Mouse (Mus musculus): Measurements from ENCODE around the gene Myh10.

The Myh10 gene

GRCm38 (mm10) chr11:68691321-68692009 is at the start of gene Myh10:
Gene Myh10, plus strand, starts transcription at chr11:68691559.
- ATAC-seq (ENCODE audit: low TSS enrichment) = peak; percentile 96

DNA sequence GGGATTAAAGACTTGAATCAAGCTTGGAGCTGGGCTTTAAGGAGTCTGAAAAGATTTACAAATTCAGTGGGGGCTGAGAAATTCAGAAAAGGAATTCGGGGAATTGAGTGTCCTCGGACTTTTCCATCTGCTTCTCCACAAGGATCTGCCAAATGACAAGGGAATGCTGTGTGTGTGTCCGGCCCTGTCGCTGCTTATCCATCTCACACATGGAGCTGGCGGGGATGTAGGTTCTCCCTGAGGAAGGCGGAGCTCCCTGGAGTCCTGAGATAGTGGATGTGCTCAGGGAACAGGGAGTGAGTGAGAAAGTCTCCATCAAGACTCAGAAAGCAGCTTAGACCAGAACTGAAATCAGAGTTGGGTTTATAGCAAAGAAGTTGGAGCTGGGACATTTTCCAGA is 46.6 kb upstream of the Myh10 start:
- no peak for ATAC-seq (ENCODE audit: low TSS enrichment)

DNA sequence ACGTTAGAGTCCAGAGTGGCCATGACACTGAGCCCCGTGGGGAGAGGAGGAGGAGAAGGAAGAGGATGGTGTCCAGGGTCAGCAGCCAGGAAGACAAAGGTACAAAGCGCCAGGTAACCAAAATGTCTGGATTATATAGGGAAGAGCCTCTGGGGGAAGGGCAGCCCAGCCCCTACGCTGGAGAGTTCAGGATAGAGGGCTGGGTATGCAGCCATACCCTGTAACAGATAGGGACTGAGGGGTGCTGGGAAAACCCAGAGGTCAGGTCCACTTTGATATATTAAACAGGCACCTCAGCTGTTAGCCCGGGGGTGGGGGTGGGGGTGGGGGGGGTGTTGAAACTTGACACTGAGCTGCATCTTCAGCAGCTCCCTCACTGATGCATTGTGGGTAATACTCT is 43.6 kb upstream of the Myh10 start:
- ATAC-seq (ENCODE audit: low TSS enrichment) = no peak

GRCm38 (mm10) chr11:68648385-68649148 is 42.8 kb upstream of the Myh10 start:
- ATAC-seq (ENCODE audit: low TSS enrichment) = peak; percentile 79

GRCm38 (mm10) chr11:68651518-68651917 is 39.8 kb upstream of the Myh10 start:
- no peak for ATAC-seq (ENCODE audit: low TSS enrichment)

- peak; percentile 33; the same call in 1 of the 2 replicates for ATAC-seq (ENCODE audit: low TSS enrichment)
These were observed 35.8 kb upstream of the Myh10 start for GRCm38 (mm10) chr11:68655524-68655923.

- ATAC-seq (ENCODE audit: low TSS enrichment) = no peak
These were observed 34.3 kb upstream of the Myh10 start for GRCm38 (mm10) chr11:68656887-68657685.

DNA sequence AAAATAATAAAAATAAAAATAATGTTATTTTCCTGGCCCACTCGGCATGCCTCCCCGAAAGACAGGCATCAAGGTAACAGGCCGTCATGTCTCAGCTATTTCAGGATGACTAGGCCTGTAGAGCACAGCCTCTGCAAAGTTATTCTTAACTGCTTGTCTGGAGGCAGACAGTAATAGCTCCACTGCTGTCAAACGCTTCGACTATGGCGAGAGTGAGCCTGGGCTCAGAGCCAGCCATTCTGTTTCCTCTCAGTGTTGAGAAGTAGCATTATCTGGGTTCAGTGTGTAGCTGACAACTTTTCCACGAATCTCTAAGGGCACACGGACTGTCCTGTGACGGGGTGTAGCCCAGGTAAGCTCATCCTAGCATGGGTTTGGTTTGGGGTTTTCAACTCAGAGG is 33.5 kb upstream of the Myh10 start:
- peak; percentile 91 for ATAC-seq (ENCODE audit: low TSS enrichment)

DNA sequence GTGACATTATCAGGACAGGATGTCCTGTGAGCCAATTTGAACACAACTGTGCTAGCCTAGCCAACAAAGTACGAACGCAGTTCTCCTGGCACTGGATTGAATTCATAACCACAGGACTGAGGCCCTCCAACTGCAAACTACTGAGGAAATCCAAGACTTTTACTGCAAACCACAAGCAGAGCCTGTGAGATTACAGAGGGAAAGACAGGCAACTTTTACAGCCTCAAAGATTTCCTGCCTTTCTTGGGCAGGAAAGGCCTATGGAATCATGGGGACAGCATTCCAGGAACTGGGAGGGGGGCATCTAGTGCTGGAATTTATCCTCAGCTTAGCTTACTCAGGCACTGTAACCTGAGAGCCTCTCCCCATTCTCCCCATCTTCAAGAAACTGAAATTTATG is 26.0 kb upstream of the Myh10 start:
- no peak for ATAC-seq (ENCODE audit: low TSS enrichment)

DNA sequence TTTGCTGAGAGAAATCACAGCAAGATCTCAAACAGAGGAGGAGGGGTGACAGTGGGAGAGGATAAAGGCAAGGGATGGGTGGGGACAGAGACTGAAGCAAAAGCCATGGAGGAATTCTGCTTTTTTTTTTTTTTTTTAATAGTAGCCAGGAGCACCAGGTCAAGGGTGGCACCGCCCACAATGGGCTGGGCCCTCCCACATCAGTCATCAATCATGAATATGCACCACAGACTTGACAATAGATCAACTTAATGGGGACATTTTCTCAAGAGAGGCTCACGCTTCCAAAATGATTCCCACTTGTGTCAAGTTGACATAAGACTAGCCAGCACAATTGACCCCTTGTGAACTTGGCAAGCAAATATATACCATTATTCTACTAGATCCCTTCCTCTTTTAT is 25.1 kb upstream of the Myh10 start:
- no peak for ATAC-seq (ENCODE audit: low TSS enrichment)

DNA sequence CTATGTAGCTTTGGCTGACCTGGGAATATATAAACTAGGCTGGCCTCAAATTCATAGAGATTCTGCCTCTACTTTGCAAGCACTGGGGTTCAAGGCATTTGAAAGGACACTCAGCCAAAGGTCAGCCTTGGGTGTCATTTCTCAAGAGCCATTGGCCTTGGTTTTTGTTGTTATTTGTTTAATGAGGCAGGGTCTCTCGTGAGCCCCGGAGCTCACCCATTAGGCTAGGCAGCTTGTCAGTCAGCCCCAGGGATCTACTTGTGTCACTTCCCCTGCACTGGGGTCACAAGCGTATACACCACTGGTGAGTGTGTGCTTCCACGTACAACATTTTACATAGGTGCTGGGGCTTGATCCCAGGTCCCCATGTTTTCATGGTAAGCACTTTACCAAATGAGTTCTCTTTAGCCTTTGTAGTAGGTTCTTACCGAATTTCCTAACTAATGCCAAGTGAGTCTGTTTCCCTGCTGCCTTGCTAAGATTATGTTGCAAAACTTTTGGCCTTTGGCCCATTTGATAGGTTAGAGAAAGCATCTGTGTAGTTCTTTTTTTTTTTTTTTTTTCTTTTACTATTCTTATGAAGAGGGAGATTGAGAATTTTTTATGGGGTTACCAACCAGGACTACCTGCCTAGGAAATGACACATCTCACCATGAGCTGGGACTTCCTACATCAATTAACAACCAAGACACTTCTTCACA is 18.9 kb upstream of the Myh10 start:
- no peak for ATAC-seq (ENCODE audit: low TSS enrichment)

GRCm38 (mm10) chr11:68674071-68674470 is 17.3 kb upstream of the Myh10 start:
- ATAC-seq (ENCODE audit: low TSS enrichment) = no peak

GRCm38 (mm10) chr11:68674643-68675042 is 16.7 kb upstream of the Myh10 start:
- ATAC-seq (ENCODE audit: low TSS enrichment) = no peak

- ATAC-seq (ENCODE audit: low TSS enrichment) = peak; percentile 94
These were observed 16.1 kb upstream of the Myh10 start for GRCm38 (mm10) chr11:68675274-68675673.

- ATAC-seq (ENCODE audit: low TSS enrichment) = no peak
These were observed 10.0 kb upstream of the Myh10 start for GRCm38 (mm10) chr11:68681254-68681839.

DNA sequence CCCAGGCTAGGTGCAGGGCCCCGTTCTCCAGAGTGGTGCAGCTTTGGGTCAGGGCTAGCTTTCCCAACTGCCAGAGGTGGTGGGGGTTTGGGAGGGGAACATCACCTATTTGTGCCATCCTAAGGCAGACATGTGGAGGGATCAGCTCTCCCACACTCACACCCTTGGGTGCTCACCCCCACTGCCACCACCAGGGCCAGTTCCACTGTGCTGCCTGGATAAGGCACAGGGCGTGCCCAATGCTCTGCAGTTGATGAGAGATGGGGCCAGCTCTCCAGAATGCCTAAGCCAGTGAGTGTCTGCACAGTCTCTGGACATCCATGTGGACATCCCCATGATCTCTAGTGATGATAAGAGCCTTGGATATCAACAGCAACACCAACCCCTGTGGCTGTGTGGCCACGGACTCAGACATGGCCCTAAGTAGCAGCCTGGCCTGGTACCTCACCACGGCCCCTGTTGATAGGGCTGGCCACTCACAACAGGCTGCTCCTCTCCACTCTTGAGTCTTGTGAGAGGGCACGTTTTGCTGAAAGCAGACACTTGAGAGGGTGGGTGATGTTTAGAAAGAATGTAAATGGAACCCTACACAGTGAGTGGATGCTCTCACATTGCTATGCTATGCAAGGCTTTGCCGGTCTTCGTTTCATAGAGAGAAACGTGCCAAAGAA is 9.1 kb upstream of the Myh10 start:
- ATAC-seq (ENCODE audit: low TSS enrichment) = no peak

DNA sequence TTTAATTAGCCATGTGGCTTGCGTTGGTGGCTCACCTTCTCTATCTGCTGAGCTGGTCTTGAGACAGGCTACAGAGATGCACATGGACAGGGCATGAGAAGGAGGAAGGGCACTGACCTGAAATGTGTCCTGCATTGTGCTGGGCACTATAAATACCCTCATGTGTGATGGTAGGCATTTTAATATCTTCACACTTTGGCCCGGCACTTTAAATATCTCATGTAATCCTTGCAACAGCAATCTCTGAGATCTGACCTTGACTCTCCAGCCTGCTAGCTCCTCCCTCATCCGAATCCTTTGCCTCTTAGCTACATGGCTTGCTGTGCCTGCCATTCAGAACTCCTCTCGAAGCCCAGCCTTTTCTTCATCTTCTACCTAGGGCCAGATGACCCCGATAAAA is 5.4 kb upstream of the Myh10 start:
- no peak for ATAC-seq (ENCODE audit: low TSS enrichment)

DNA sequence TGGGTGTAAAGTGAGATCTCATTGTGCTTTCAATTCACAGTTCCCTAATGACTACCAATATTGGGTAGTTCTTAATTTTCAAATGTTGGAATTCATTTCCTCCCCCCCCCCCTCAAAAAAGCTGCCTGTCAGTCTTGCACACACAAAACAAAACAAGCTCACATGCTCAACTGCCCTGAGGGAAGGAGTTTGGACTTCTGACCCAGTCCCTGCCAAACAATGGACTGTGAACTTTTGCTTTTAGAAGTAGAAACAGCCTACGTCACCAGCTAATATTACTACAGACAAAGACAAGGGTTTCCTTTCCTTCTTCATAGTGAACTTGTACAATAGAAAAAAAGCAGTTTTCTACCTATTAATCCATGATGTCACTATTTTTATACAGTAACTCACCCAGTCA is 2.1 kb upstream of the Myh10 start:
- no peak for ATAC-seq (ENCODE audit: low TSS enrichment)

GRCm38 (mm10) chr11:68690465-68690864 is 894 bp upstream of the Myh10 start:
- ATAC-seq (ENCODE audit: low TSS enrichment) = no peak

- no peak for ATAC-seq (ENCODE audit: low TSS enrichment)
These were observed 792 bp downstream of the Myh10 start for GRCm38 (mm10) chr11:68692010-68692692.
